Mouse (Mus musculus) liver, adult 2 months (tissue): Measurements from ENCODE around the gene Gzmd.

Source experiments
- CTCF ChIP-seq: fragments of 200-500 bp; IDR thresholded peaks from 2 replicates; pipeline ENCODE4 v1.5.1; 2011; ENCODE audit warnings: low read depth, low read length, control low read depth
- POLR2A ChIP-seq: fragments of 200-500 bp; IDR thresholded peaks from 2 replicates; pipeline ENCODE4 v1.6.1; 2011; ENCODE audit warnings: low read length, control low read depth; ENCODE audit not compliant: insufficient read depth; ENCODE audit errors: extremely low read depth

GRCm38 (mm10) chr14:56102386-56102785 lies 30.0 kb downstream of the Gzmd start, which contains the start of gene Ctsg:
- TF ChIP-seq CTCF (no peak), POLR2A (no peak)
